Mouse (Mus musculus) stomach, embryonic 16.5 days (tissue): ENCODE data around the gene Slc7a1. TPM values are rescaled to one million over a fixed set of nuclear protein-coding genes. Genes with fewer than 3 reads are reported as not detected.

Source experiments
- ATAC-seq: fragments of 200-750 bp; cut with Nextera tagmentation; 2 replicates; pipeline ENCODE4 v1.8.0; 2017; ENCODE audit warnings: moderate number of reproducible peaks, moderate TSS enrichment; ENCODE audit not compliant: insufficient read depth, low FRiP score
- H3K27ac ChIP-seq: fragments of 300-500 bp; sonication (generic); 2 replicates; pipeline ENCODE4 v1.5.1; 2014; ENCODE audit warnings: low read length
- H3K27me3 ChIP-seq: fragments of 300-500 bp; sonication (generic); 2 replicates; pipeline ENCODE4 v1.6.1; 2014; ENCODE audit warnings: low read length, control low read depth, mixed read lengths; ENCODE audit not compliant: control insufficient read depth, insufficient read depth
- H3K36me3 ChIP-seq: fragments of 300-500 bp; sonication (generic); 2 replicates; pipeline ENCODE4 v1.6.1; 2014; ENCODE audit warnings: low read length; ENCODE audit not compliant: control insufficient read depth, insufficient read depth
- H3K4me1 ChIP-seq: fragments of 300-500 bp; sonication (generic); 2 replicates; pipeline ENCODE4 v1.6.1; 2014; ENCODE audit warnings: low read length, control low read depth, mixed read lengths; ENCODE audit not compliant: control insufficient read depth, insufficient read depth
- H3K4me2 ChIP-seq: fragments of 300-500 bp; sonication (generic); 2 replicates; pipeline ENCODE4 v1.6.1; 2014; ENCODE audit warnings: low read depth, low read length, mixed read lengths
- H3K4me3 ChIP-seq: fragments of 300-500 bp; sonication (generic); replicated peaks from 2 replicates; pipeline ENCODE4 v1.5.1; 2014; ENCODE audit warnings: mild to moderate bottlenecking, low read length
- H3K9ac ChIP-seq: fragments of 300-500 bp; sonication (generic); 2 replicates; pipeline ENCODE4 v1.6.1; 2014; ENCODE audit warnings: low read length
- H3K9me3 ChIP-seq: fragments of 300-500 bp; sonication (generic); replicated peaks from 2 replicates; pipeline ENCODE4 v1.6.1; 2016; ENCODE audit warnings: low read length, control low read depth; ENCODE audit not compliant: control insufficient read depth
- WGBS: fragments of 180-500 bp; shearing (Covaris S2); extraction: QIAGEN DNeasy Blood & Tissue Kit; methylation state at CpG from one replicate; pipeline ENCODE4 v1.1.7; 2014; 5-methylcytosine and 5-hydroxymethylcytosine counted together
- polyA plus RNA-seq: library from polyadenylated mRNA; unstranded; fragments of >200 nt; fragmentation: Nextera tagmentation; extraction: Ambion mirVana; gene quantifications from 2 replicates; pipeline ENCODE4 v1.2.1, GENCODE M21; 2015

Gene Slc7a1
- polyA plus RNA-seq, 1 experiment from 2014 or later: 24.8 TPM

DNA sequence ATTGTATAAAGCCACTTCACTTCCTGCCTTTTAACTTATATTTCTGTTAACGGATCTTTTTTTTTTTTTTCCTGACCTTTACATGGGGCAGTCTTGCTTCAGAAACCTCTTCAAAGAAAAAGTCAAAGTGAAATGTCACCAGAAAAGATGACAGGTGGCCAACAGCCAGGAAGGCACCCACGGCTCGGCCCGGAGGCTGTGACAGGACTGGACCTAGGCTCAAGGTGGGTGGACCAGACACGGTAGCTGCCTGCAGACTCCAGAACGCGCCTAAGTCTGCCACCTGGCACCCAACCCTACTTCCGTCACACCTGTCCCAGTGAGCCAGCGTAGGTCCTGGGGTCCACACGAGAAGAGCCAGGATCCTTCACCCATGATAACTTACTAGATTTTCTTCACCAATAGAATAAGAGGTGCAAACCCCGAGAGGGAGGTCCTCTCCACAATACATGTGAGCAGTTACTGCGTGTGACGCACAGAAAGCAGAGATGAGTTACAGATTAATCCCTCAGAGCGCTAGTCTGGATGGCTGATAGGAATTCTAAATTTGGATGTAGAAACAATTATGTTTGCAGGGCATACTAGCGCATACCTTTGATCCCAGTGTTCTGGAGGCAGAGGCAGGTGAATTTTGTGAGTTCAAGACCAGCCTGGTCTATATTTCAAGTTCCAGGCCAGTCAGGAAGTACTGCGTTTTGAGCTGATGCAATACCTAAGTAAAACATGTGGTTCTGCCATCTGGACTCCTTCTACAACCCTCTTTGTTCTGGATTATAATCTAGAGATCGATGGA lies 22.1 kb downstream of the Slc7a1 start:
- H3K4me2 ChIP-seq: no peak overlapping the region
- H3K4me3 ChIP-seq: no peak overlapping the region
- no peak overlapping the region for H3K9ac ChIP-seq
- WGBS: 86% methylated on average over 17 of the region's 17 CpGs
- H3K4me1 ChIP-seq: no peaks in the 10 kb centered on the region; the same call in 1 of the 2 replicates
- H3K27ac ChIP-seq: no peak overlapping the region
- ATAC-seq: no peak
- peaks cover 4% of the 10 kb centered on the region; the same call in 1 of the 2 replicates for H3K36me3 ChIP-seq
- H3K9me3 ChIP-seq: no peaks in the 10 kb centered on the region
- H3K27me3 ChIP-seq: no peaks in the 10 kb centered on the region

- Histone ChIP-seq H3K4me2 (no peak overlapping the region), H3K9ac (no peak overlapping the region), H3K9me3 (no peaks in the 10 kb centered on the region), H3K4me3 (no peak overlapping the region), H3K4me1 (no peaks in the 10 kb centered on the region; the same call in 1 of the 2 replicates), H3K27me3 (no peaks in the 10 kb centered on the region), H3K36me3 (peaks cover 6% of the 10 kb centered on the region; the same call in 1 of the 2 replicates), H3K27ac (no peak overlapping the region)
- 90% methylated on average over 8 of the region's 8 CpGs for WGBS
- ATAC-seq: no peak
Measured at GRCm38 (mm10) chr5:148376358-148376757, 23.3 kb downstream of the Slc7a1 start.

DNA sequence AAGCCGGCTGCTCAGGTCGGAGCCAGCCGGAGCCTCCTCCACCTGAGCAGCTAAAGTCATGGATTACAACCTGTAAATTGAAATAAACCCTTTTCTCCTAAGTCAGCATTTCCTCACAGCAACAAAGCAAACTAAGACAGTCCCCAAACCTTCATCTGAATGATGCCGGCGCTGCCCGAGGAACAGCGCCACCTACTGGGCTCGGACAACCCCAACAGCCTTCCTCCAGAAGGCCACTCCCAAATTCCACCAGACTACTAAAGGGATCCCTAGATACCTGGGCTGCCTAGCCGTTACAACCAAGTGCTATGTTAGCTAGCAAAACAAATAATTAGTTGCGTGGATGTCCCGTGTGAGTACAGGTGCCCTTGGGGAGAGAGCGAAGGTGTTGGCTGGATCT lies 24.2 kb downstream of the Slc7a1 start:
- Histone ChIP-seq H3K9ac (no peak overlapping the region), H3K4me3 (no peak overlapping the region), H3K36me3 (peaks cover 6% of the 10 kb centered on the region; the same call in 1 of the 2 replicates), H3K27me3 (no peaks in the 10 kb centered on the region), H3K27ac (no peak overlapping the region), H3K9me3 (no peaks in the 10 kb centered on the region), H3K4me1 (no peaks in the 10 kb centered on the region; the same call in 1 of the 2 replicates), H3K4me2 (no peak overlapping the region)
- no peak for ATAC-seq
- WGBS: 76% methylated on average over 12 of the region's 12 CpGs

DNA sequence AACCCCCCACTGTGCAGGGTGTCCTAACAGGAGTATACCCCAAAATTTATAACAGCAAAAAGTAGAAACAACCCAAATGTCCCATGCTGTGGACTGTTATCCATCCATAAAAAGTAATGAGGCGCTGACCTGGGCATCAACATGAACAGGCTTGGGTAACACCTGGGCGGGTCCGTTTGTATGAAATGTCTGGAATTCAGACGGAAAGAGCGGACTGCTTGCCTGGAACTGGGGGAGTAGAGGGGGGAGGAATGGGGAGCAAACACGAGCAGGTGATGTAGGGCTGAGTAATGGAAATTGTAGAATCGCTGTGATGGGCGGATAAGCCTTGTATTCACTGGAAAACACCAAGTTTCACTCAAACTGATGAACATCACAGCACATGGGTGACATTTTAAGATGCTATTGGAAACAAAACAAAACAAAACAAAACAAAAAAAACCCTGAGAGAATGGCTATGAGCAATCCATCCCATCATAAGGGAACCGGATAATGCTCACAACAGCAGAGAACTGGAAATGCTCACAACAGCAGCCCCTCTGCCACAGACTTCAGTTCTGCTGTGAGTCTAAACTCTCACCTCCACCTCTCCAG lies 26.5 kb downstream of the Slc7a1 start:
- Histone ChIP-seq H3K36me3 (peaks cover 12% of the 10 kb centered on the region; the same call in 1 of the 2 replicates), H3K9ac (no peak overlapping the region), H3K4me2 (no peak overlapping the region), H3K27ac (no peak overlapping the region), H3K27me3 (no peaks in the 10 kb centered on the region), H3K9me3 (no peaks in the 10 kb centered on the region; the same call in 1 of the 2 replicates), H3K4me1 (no peaks in the 10 kb centered on the region; the same call in 1 of the 2 replicates), H3K4me3 (no peak overlapping the region)
- 68% methylated on average over 9 of the region's 9 CpGs for WGBS
- no peak for ATAC-seq

DNA sequence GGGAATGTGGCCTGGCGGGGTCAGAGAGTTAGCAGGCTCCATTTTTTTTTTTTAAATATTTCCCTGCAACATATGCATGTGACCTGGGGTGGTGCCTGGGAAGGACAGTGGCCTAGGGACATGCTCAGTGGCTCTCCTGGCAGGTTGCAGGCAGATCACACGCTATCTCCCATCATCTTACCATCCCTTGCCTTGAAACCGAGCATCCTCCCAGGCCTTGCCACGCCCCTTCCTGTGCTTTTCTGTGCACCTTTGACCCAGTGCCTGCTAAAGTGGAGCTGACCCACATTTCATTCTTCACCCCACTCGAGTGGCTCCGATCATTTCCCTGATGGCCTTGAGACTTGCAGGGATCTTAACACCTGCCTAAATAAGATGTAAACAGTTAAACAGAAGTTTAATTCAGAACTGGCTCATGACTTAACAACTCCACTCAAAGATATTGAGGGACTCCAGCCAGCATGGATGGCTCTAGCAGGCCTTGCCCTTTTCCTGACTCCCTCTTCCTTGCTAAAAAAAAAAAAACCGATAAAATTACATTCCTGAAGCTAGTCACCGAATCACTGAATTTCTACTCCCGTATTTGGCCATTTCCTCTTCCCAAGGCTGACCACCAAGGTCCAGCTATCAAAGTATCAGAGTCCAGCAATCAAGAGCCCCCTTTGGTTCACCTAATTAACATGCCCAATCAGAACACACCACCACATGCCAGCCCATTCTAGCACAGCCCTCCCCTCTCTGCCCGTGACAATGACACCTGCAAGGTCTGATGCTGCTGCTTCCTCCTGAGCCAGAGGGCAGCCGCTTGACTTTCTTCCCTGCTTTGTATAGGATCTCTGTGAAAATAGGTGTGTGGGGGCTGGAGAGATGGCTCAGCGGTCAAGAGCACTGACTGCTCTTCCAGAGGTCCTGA lies 27.4 kb downstream of the Slc7a1 start:
- Histone ChIP-seq H3K4me1 (no peaks in the 10 kb centered on the region; the same call in 1 of the 2 replicates), H3K4me3 (no peak overlapping the region), H3K27ac (no peak overlapping the region), H3K36me3 (peaks cover 12% of the 10 kb centered on the region; the same call in 1 of the 2 replicates), H3K27me3 (no peaks in the 10 kb centered on the region), H3K9ac (no peak overlapping the region), H3K4me2 (no peak overlapping the region), H3K9me3 (no peaks in the 10 kb centered on the region; the same call in 1 of the 2 replicates)
- no peak for ATAC-seq
- WGBS: 76% methylated on average over 12 of the region's 12 CpGs

DNA sequence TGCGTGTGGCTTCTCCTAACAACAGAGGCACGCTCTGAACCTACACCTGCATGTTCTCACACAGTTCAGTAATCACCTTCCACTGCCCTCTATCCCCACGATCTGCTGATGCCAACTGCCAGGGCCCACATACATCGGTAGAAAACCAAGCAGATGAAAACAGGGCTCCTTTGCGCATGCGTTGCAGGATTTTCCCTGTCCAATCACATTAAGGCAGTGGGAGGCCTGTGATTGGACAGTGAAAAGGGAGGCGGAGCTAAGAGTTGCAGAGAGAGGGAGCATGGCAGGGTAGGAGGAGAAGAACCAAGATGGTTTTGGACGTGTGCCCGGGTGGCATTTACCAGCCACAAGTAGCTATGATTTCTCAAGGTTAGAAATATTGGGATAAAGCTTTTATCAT lies 28.3 kb downstream of the Slc7a1 start:
- no peak overlapping the region for H3K27ac ChIP-seq
- WGBS: 92% methylated on average over 9 of the region's 9 CpGs
- H3K27me3 ChIP-seq: no peaks in the 10 kb centered on the region
- H3K4me1 ChIP-seq: no peaks in the 10 kb centered on the region; the same call in 1 of the 2 replicates
- no peaks in the 10 kb centered on the region; the same call in 1 of the 2 replicates for H3K9me3 ChIP-seq
- no peak overlapping the region for H3K9ac ChIP-seq
- H3K4me2 ChIP-seq: no peak overlapping the region
- H3K36me3 ChIP-seq: peaks cover 11% of the 10 kb centered on the region; the same call in 1 of the 2 replicates
- H3K4me3 ChIP-seq: no peak overlapping the region
- ATAC-seq: no peak

- Histone ChIP-seq H3K4me3 (no peak overlapping the region), H3K9ac (no peak overlapping the region), H3K27me3 (no peaks in the 10 kb centered on the region), H3K9me3 (no peaks in the 10 kb centered on the region; the same call in 1 of the 2 replicates), H3K27ac (no peak overlapping the region), H3K36me3 (0 out of 2 replicates have a peak, but pooled peaks cover 8% of the 10 kb centered on the region), H3K4me1 (no peaks in the 10 kb centered on the region; the same call in 1 of the 2 replicates), H3K4me2 (no peak overlapping the region)
- 97% methylated on average over 1 of the region's 1 CpGs for WGBS
- ATAC-seq: no peak
Measured at GRCm38 (mm10) chr5:148370624-148371023, 29.1 kb downstream of the Slc7a1 start.

DNA sequence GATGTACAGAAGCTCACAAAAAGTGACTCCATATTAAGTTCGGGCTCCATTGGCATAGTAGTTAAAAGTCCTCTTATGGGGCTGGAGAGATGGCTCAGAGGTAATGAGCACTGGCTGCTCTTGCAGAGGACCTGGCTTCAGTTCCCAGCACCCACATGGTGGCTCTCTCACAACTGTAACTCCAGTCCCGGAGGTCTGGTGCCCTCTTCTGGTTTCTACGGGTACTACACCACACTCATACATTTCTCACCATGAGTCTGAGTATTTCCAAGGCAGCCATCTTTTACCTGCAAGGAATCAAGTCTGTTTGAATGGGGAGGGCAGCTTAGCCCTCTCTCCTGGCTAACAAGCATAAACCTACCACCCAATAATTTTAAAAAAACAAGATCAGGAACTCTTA lies 30.5 kb downstream of the Slc7a1 start:
- H3K9me3 ChIP-seq: no peaks in the 10 kb centered on the region; the same call in 1 of the 2 replicates
- no peak overlapping the region for H3K27ac ChIP-seq
- H3K9ac ChIP-seq: no peak overlapping the region
- no peaks in the 10 kb centered on the region; the same call in 1 of the 2 replicates for H3K4me1 ChIP-seq
- 95% methylated on average over 3 of the region's 3 CpGs for WGBS
- no peaks in the 10 kb centered on the region for H3K27me3 ChIP-seq
- peaks cover 14% of the 10 kb centered on the region; the same call in 1 of the 2 replicates for H3K36me3 ChIP-seq
- ATAC-seq: no peak
- no peak overlapping the region for H3K4me3 ChIP-seq
- no peak overlapping the region for H3K4me2 ChIP-seq
